Mouse (Mus musculus): ENCODE measurements around the gene Gm20538. TPM values are rescaled to one million over a fixed set of nuclear protein-coding genes. Genes with fewer than 3 reads are reported as not detected.
A peak's percentile ranks its signal among the peaks of the same experiment; 100 is the strongest.

Gm20538 gene
- polyA plus RNA-seq, 1 experiment from 2014 or later, result not detected

GRCm38 (mm10) chr19:44517996-44518768 lies 34.4 kb downstream of the Gm20538 start:
- no peak for DNase-seq (ENCODE audit: low spot score)
- Histone ChIP-seq H3K9me3 (replicated peaks) (no peaks in the 10 kb centered on the region), H3K4me3 (no peak overlapping the region), H3K27me3 (ENCODE audit: low read depth, poor library complexity, severe bottlenecking) (peaks cover 72% of the 10 kb centered on the region), H3K27ac (no peak overlapping the region), H3K4me1 (peaks cover 18% of the 10 kb centered on the region), H3K36me3 (no peaks in the 10 kb centered on the region)
- WGBS, result 60% methylated on average over 12 of the region's 12 CpGs

GRCm38 (mm10) chr19:44515769-44516168 lies 36.9 kb downstream of the Gm20538 start:
- Histone ChIP-seq H3K9me3 (replicated peaks) (no peaks in the 10 kb centered on the region), H3K4me3 (no peak overlapping the region), H3K4me1 (peaks cover 39% of the 10 kb centered on the region), H3K36me3 (no peaks in the 10 kb centered on the region), H3K27me3 (ENCODE audit: low read depth, poor library complexity, severe bottlenecking) (peaks cover 92% of the 10 kb centered on the region), H3K27ac (no peak overlapping the region)
- 38% methylated on average over 6 of the region's 6 CpGs for WGBS
- no peak for DNase-seq (ENCODE audit: low spot score)

- H3K4me3 ChIP-seq, result no peak overlapping the region
- no peak overlapping the region for H3K27ac ChIP-seq
- 9% methylated on average over 14 of the region's 14 CpGs for WGBS
- peaks cover 49% of the 10 kb centered on the region for H3K4me1 ChIP-seq
- no peaks in the 10 kb centered on the region for H3K36me3 ChIP-seq
- H3K27me3 ChIP-seq (ENCODE audit: low read depth, poor library complexity, severe bottlenecking), result peaks cover 98% of the 10 kb centered on the region
- H3K9me3 ChIP-seq (replicated peaks), result no peaks in the 10 kb centered on the region
- peak; percentile 45 for DNase-seq (ENCODE audit: low spot score)
Observed at GRCm38 (mm10) chr19:44514521-44515451, 37.8 kb downstream of the Gm20538 start.

GRCm38 (mm10) chr19:44513921-44514482 lies 38.6 kb downstream of the Gm20538 start:
- Histone ChIP-seq H3K27ac (no peak overlapping the region), H3K4me3 (no peak overlapping the region), H3K27me3 (ENCODE audit: low read depth, poor library complexity, severe bottlenecking) (peaks cover 100% of the 10 kb centered on the region), H3K4me1 (peaks cover 47% of the 10 kb centered on the region), H3K9me3 (replicated peaks) (no peaks in the 10 kb centered on the region), H3K36me3 (no peaks in the 10 kb centered on the region)
- WGBS, result 28% methylated on average over 7 of the region's 7 CpGs
- DNase-seq (ENCODE audit: low spot score), result no peak

- H3K27ac ChIP-seq, result no peak overlapping the region
- no peak for DNase-seq (ENCODE audit: low spot score)
- H3K4me1 ChIP-seq, result peaks cover 46% of the 10 kb centered on the region
- H3K36me3 ChIP-seq, result no peaks in the 10 kb centered on the region
- no peak overlapping the region for H3K4me3 ChIP-seq
- peaks cover 99% of the 10 kb centered on the region for H3K27me3 ChIP-seq (ENCODE audit: low read depth, poor library complexity, severe bottlenecking)
- WGBS, result 14% methylated on average over 11 of the region's 11 CpGs
- H3K9me3 ChIP-seq (replicated peaks), result no peaks in the 10 kb centered on the region
Observed at GRCm38 (mm10) chr19:44513054-44513833, 39.4 kb downstream of the Gm20538 start.

- no peaks in the 10 kb centered on the region for H3K36me3 ChIP-seq
- peaks cover 92% of the 10 kb centered on the region for H3K27me3 ChIP-seq (ENCODE audit: low read depth, poor library complexity, severe bottlenecking)
- H3K9me3 ChIP-seq (replicated peaks), result no peaks in the 10 kb centered on the region
- no peak overlapping the region for H3K4me3 ChIP-seq
- DNase-seq (ENCODE audit: low spot score), result no peak
- H3K4me1 ChIP-seq, result peaks cover 46% of the 10 kb centered on the region
- no peak overlapping the region for H3K27ac ChIP-seq
- WGBS, result 15% methylated on average over 5 of the region's 5 CpGs
Observed at GRCm38 (mm10) chr19:44512601-44513000, 40.0 kb downstream of the Gm20538 start.

- Histone ChIP-seq H3K36me3 (no peaks in the 10 kb centered on the region), H3K9me3 (replicated peaks) (no peaks in the 10 kb centered on the region), H3K27ac (no peak overlapping the region), H3K27me3 (ENCODE audit: low read depth, poor library complexity, severe bottlenecking) (peaks cover 83% of the 10 kb centered on the region), H3K4me3 (peak overlapping the region; percentile 60), H3K4me1 (peaks cover 46% of the 10 kb centered on the region)
- peak; percentile 75 for DNase-seq (ENCODE audit: low spot score)
- under 1% methylated on average over 66 of the region's 66 CpGs for WGBS
Observed at GRCm38 (mm10) chr19:44511451-44512231, 41.0 kb downstream of the Gm20538 start.

- no peak for DNase-seq (ENCODE audit: low spot score)
- no peaks in the 10 kb centered on the region for H3K36me3 ChIP-seq
- peak overlapping the region; percentile 60 for H3K4me3 ChIP-seq
- WGBS, result 7% methylated on average over 12 of the region's 12 CpGs
- no peak overlapping the region for H3K27ac ChIP-seq
- peaks cover 73% of the 10 kb centered on the region for H3K27me3 ChIP-seq (ENCODE audit: low read depth, poor library complexity, severe bottlenecking)
- H3K4me1 ChIP-seq, result peaks cover 46% of the 10 kb centered on the region
- H3K9me3 ChIP-seq (replicated peaks), result no peaks in the 10 kb centered on the region
Observed at GRCm38 (mm10) chr19:44510534-44511175, 42.0 kb downstream of the Gm20538 start.

- Histone ChIP-seq H3K9me3 (replicated peaks) (no peaks in the 10 kb centered on the region), H3K27ac (no peak overlapping the region), H3K36me3 (no peaks in the 10 kb centered on the region), H3K27me3 (ENCODE audit: low read depth, poor library complexity, severe bottlenecking) (peaks cover 24% of the 10 kb centered on the region; the same call in 1 of the 2 replicates), H3K4me3 (no peak overlapping the region), H3K4me1 (peaks cover 10% of the 10 kb centered on the region; the same call in 1 of the 2 replicates)
- DNase-seq (ENCODE audit: low spot score), result no peak
- 80% methylated on average over 4 of the region's 4 CpGs for WGBS
Observed at GRCm38 (mm10) chr19:44502741-44503140, 49.9 kb downstream of the Gm20538 start.

- Histone ChIP-seq H3K9me3 (replicated peaks) (no peaks in the 10 kb centered on the region), H3K4me1 (peaks cover 10% of the 10 kb centered on the region; the same call in 1 of the 2 replicates), H3K4me3 (no peak overlapping the region), H3K36me3 (no peaks in the 10 kb centered on the region), H3K27me3 (ENCODE audit: low read depth, poor library complexity, severe bottlenecking) (peaks cover 24% of the 10 kb centered on the region; the same call in 1 of the 2 replicates), H3K27ac (no peak overlapping the region)
- DNase-seq (ENCODE audit: low spot score), result no peak
- 62% methylated on average over 6 of the region's 6 CpGs for WGBS
Observed at GRCm38 (mm10) chr19:44501925-44502324, 50.7 kb downstream of the Gm20538 start.

GRCm38 (mm10) chr19:44500240-44500639 lies 52.4 kb downstream of the Gm20538 start:
- H3K4me3 ChIP-seq, result no peak overlapping the region
- WGBS, result 60% methylated on average over 5 of the region's 5 CpGs
- H3K9me3 ChIP-seq (replicated peaks), result no peaks in the 10 kb centered on the region
- no peak overlapping the region for H3K27ac ChIP-seq
- H3K27me3 ChIP-seq (ENCODE audit: low read depth, poor library complexity, severe bottlenecking), result peaks cover 24% of the 10 kb centered on the region
- no peak for DNase-seq (ENCODE audit: low spot score)
- no peaks in the 10 kb centered on the region for H3K36me3 ChIP-seq
- H3K4me1 ChIP-seq, result peaks cover 10% of the 10 kb centered on the region; the same call in 1 of the 2 replicates
